Comparison of ENCODE assay signal across 22 mouse cellular contexts in the genomic region with DNA sequence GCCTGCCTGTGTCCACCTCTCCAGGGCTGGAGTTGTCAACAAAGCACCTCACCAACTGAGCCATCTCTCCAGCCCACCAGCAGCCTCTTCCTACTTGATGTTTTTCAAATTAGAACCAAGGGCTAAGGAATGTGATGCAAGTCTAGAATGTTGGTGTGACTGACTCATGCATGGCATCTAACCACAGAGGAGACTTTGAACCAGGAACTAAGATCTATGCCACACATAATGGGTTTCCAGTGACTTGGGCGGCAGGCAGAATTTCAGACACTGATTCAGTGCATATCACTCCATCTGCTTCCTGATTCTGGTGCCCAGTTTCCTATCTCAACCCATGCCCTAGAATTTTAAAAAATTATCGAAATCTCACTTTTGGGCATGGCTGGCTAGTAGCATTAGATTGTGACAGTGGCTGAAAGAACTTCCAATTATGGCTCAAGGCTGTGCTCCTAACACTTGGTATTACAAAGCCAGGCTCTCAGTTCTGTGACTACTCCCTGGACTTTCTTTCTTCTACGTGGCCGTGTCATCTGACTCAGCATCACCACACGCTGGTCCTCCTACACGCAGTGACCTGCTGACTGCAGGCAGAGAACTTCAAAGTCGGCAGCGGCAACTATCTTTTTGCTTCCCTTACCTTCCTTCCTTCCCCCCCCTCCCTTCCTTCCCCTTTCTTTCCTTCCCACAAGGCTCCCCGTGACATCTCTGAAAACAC.
DNase-seq lines count a peak whose midpoint lies in the region; ATAC-seq and TF ChIP-seq lines count a peak whose summit lies in the region.
"Had no signal": no experiment of that assay in that cellular context is flagged by ENCODE, and none has a peak within 500 bp of the region (broad histone marks: within the 10 kb centered on the region; RNA-seq: fewer than 3 reads in every experiment).

No protein-coding gene starts in this region.

- H3K27ac ChIP-seq in hindbrain, embryonic 10.5 days: peak overlapping the region; percentile 29; the same call in 1 of the 2 replicates
- H3K27ac ChIP-seq in hindbrain, embryonic 14.5 days: no peak overlapping the region
- H3K27ac ChIP-seq in embryonic fibroblast, embryonic 13.5 days (ENCODE audit: insufficient read depth, low read length): 0 out of 2 replicates have a peak overlapping the region, but pooled peaks have one; percentile 23
- H3K27ac ChIP-seq in forebrain, postnatal 0 days (ENCODE audit: low read depth, low read length): no peak overlapping the region
- H3K27ac ChIP-seq: embryonic facial prominence, embryonic 12.5 days; heart, adult 2 months; hindbrain, embryonic 13.5 days; limb, embryonic 13.5 days; liver, embryonic 14.5 days; midbrain, embryonic 12.5 days; neural tube, embryonic 15.5 days had no signal

- no peak for TF ChIP-seq CTCF in embryonic fibroblast, embryonic 13.5 days (IDR thresholded peaks at IDR 0.05; ENCODE audit: borderline replicate concordance, insufficient read depth, low read length)
- no peak for TF ChIP-seq CTCF in forebrain, postnatal 0 days (IDR thresholded peaks at IDR 0.05; ENCODE audit: low read depth)

- ATAC-seq in hindbrain, embryonic 14.5 days (ENCODE audit: low FRiP score): no peak
- peak; percentile 68 for ATAC-seq in megakaryocyte progenitor cell, adult 5-6 weeks (replicated peaks; ENCODE audit: poor library complexity)
- no peak for ATAC-seq in forebrain, postnatal 0 days
- ATAC-seq: forebrain, embryonic 16.5 days; lung, postnatal 0 days had no signal

- no peaks in the 10 kb centered on the region for H3K27me3 ChIP-seq in hindbrain, embryonic 10.5 days (ENCODE audit: insufficient read depth, poor library complexity, severe bottlenecking)
- H3K27me3 ChIP-seq in hindbrain, embryonic 14.5 days (ENCODE audit: control insufficient read depth, insufficient read depth, low read length): no peaks in the 10 kb centered on the region
- H3K27me3 ChIP-seq in forebrain, postnatal 0 days (ENCODE audit: insufficient read depth, low read length): no peaks in the 10 kb centered on the region
- H3K27me3 ChIP-seq: embryonic facial prominence, embryonic 12.5 days; hindbrain, embryonic 13.5 days; limb, embryonic 13.5 days; midbrain, embryonic 12.5 days; neural tube, embryonic 15.5 days had no signal

- H3K9ac ChIP-seq in hindbrain, embryonic 14.5 days: no peak overlapping the region
- no peak overlapping the region for H3K9ac ChIP-seq in forebrain, postnatal 0 days
- H3K9ac ChIP-seq: embryonic facial prominence, embryonic 12.5 days; hindbrain, embryonic 13.5 days; limb, embryonic 13.5 days; liver, embryonic 14.5 days; midbrain, embryonic 12.5 days; neural tube, embryonic 15.5 days had no signal

- H3K4me3 ChIP-seq in hindbrain, embryonic 10.5 days: no peak overlapping the region
- no peak overlapping the region for H3K4me3 ChIP-seq in hindbrain, embryonic 14.5 days (replicated peaks; ENCODE audit: low read length)
- no peak overlapping the region for H3K4me3 ChIP-seq in embryonic fibroblast, embryonic 13.5 days (ENCODE audit: insufficient read depth, low read length)
- H3K4me3 ChIP-seq in forebrain, postnatal 0 days (ENCODE audit: low read depth, low read length): no peak overlapping the region
- H3K4me3 ChIP-seq: embryonic facial prominence, embryonic 12.5 days; heart, adult 2 months; hindbrain, embryonic 13.5 days; limb, embryonic 13.5 days; midbrain, embryonic 12.5 days; neural tube, embryonic 15.5 days had no signal

- no peak for DNase-seq in hindbrain, embryonic 10.5 days (ENCODE audit: low spot score)
- DNase-seq in hindbrain, embryonic 14.5 days (ENCODE audit: low spot score): no peak
- peak; percentile 74 for DNase-seq in 3T3-L1 (ENCODE audit: low read depth, low spot score)
- DNase-seq in thymus, postnatal 4 days: no peak
- no peak for DNase-seq in forebrain, postnatal 0 days
- DNase-seq: B cell, adult 2 months; cerebellum, adult 11 months; heart, adult 2 months; kidney, adult 9 months; kidney, postnatal 4 days; right cerebral cortex, postnatal 25 days; thymus, postnatal 36 days had no signal

- H3K4me2 ChIP-seq in hindbrain, embryonic 14.5 days (replicated peaks): no peak overlapping the region
- H3K4me2 ChIP-seq in forebrain, postnatal 0 days (ENCODE audit: low read depth): no peak overlapping the region
- H3K4me2 ChIP-seq: embryonic facial prominence, embryonic 12.5 days; hindbrain, embryonic 13.5 days; limb, embryonic 13.5 days; midbrain, embryonic 12.5 days; neural tube, embryonic 15.5 days had no signal

- peaks cover 21% of the 10 kb centered on the region for H3K4me1 ChIP-seq in hindbrain, embryonic 10.5 days (replicated peaks)
- peaks cover 11% of the 10 kb centered on the region; the same call in 1 of the 2 replicates for H3K4me1 ChIP-seq in hindbrain, embryonic 14.5 days (replicated peaks; ENCODE audit: control insufficient read depth, insufficient read depth, low read length)
- H3K4me1 ChIP-seq in embryonic fibroblast, embryonic 13.5 days (ENCODE audit: control insufficient read depth, insufficient read depth, low read length): peaks cover 15% of the 10 kb centered on the region
- no peaks in the 10 kb centered on the region for H3K4me1 ChIP-seq in forebrain, postnatal 0 days (ENCODE audit: insufficient read depth)

- no peaks in the 10 kb centered on the region for H3K9me3 ChIP-seq in hindbrain, embryonic 10.5 days
- no peaks in the 10 kb centered on the region for H3K9me3 ChIP-seq in hindbrain, embryonic 14.5 days (ENCODE audit: control insufficient read depth, low read length)
- no peaks in the 10 kb centered on the region for H3K9me3 ChIP-seq in forebrain, postnatal 0 days (ENCODE audit: low read length)
- H3K9me3 ChIP-seq: embryonic facial prominence, embryonic 12.5 days; hindbrain, embryonic 13.5 days; limb, embryonic 13.5 days; midbrain, embryonic 12.5 days; neural tube, embryonic 15.5 days had no signal

- no peak for TF ChIP-seq POLR2A in embryonic fibroblast, embryonic 13.5 days (IDR thresholded peaks at IDR 0.05; ENCODE audit: low read depth, low read length)

- 82% methylated on average over 9 of the region's 9 CpGs for WGBS in hindbrain, embryonic 10.5 days
- 82% methylated on average over 9 of the region's 9 CpGs for WGBS in hindbrain, embryonic 14.5 days
- WGBS in forebrain, postnatal 0 days: 84% methylated on average over 9 of the region's 9 CpGs

- H3K36me3 ChIP-seq in hindbrain, embryonic 10.5 days: no peaks in the 10 kb centered on the region
- H3K36me3 ChIP-seq in hindbrain, embryonic 14.5 days (replicated peaks; ENCODE audit: control insufficient read depth, insufficient read depth): no peaks in the 10 kb centered on the region
- H3K36me3 ChIP-seq in forebrain, postnatal 0 days (ENCODE audit: insufficient read depth): no peaks in the 10 kb centered on the region
- H3K36me3 ChIP-seq: embryonic facial prominence, embryonic 12.5 days; hindbrain, embryonic 13.5 days; midbrain, embryonic 12.5 days; neural tube, embryonic 15.5 days had no signal

Comparison
In these comparisons a context has a peak if more than half of its experiments do, and no peak if none do; other contexts are left out.
1. H3K27ac ChIP-seq: peak in hindbrain, embryonic 10.5 days (single experiment) and embryonic fibroblast, embryonic 13.5 days (single experiment); none in hindbrain, embryonic 14.5 days (single experiment) and forebrain, postnatal 0 days (single experiment).